Mouse (Mus musculus): ENCODE measurements around the gene Astn2.

GRCm38 (mm10) chr4:65764275-65764674 is 640.1 kb downstream of the Astn2 start:
- TF ChIP-seq POLR2A (IDR thresholded peaks at IDR 0.05; ENCODE audit: borderline replicate concordance, control insufficient read depth, low read depth, low read length), result no peak
- no peak for TF ChIP-seq CTCF (IDR thresholded peaks at IDR 0.05; ENCODE audit: control insufficient read depth, insufficient read depth, low read length)

All from bone marrow, adult 2 months (tissue).